Mouse (Mus musculus) right cerebral cortex, postnatal 36 days (tissue): ENCODE measurements at regions not wholly inside any gene's neighbourhood (a gene's known extent, or its start where the extent isn't known, plus 50 kb on each side); places are given as distances from the start of the nearest gene placed in this dataset.

Experiments
- DNase-seq, 2 experiments: peaks; one replicate each; pipeline ENCODE4 v3.0.0; 2022; ENCODE audit warnings: low spot score in 2 of 2, mixed read lengths in 1 of 2

DNA sequence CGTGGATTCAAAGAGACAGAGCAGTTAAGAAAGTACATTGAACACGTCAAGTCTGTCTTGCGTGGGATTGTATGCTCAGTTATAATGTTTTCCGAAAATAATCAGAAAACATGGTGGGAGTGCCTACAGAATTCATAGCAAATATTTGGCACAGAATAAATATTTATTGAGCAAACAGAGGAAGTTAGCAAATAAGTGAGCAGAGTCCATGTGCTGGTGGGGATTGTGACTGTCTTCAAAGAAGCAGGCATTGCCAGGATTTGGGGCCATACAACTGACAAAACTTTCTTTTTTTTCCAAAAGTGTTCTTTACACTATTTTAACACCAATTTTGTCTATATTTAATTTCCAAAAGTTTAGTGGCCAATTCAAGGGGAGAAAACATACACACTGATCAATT lies 1729.8 kb downstream of the AI429214 start:
- DNase-seq, result no peak

DNA sequence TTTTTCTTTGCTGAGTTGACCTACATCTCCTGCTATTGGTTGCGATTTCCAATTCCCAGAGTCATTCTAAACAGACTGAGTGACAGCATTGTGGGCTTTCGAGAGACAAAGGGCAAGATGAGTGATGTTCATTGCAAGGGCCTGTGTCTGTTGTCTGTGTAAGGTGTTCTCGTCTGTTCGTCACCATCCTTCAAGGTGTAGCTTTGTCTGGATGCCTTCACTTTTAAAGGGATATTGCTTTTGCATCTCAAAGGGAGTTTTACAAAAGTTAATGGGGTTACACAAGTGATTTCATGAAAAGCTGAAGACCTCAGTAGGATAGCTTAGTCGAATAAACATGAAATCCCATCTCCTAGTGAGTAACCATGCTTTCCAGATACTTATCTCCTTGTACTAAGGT lies 1731.9 kb downstream of the AI429214 start:
- DNase-seq, result no peak

DNA sequence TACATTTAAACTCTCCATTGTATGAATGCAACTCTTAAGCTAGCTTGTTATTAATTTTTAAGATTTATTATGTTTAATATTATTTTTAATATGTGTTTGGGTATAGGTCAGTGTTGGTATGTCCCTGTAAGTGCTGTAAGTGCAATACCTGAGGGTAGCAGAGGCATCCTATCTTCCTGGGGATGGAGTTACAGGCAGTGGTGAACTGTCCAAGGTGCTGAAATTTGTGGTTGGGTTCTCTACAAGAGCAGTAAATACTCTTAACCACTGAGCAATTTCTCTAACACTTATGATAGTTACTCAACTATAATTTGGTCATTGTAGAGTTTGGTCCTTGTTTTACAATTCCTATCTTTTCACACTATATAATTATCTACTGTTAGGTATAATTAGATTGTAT lies 1753.7 kb downstream of the AI429214 start:
- no peak for DNase-seq

DNA sequence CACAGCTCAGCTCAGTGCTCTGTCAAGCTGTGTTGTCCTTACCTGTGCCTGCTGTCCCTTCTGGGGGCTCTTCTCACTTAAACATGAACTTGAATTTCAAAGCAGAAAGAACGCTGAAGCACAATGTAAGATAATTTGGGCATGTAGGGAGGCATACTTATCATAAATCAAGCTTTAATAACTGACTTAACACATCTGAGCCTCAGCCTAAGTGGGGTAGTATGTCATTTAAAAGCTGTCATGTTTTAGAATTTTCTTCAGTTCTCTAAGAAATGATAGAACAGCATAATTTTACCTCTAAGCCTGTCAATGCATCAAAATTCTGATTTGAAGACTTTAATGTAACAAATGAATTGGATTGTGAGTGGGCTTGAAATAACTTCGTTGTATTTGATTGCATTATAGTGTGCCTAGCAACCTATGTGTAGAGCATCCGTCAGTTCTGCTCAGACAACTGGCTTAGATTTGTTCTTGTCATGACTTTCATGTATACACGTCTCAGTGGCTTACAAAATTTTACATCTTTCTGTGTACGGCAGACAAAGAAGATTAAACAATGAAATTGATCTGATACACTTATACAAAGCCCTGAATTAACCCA lies 1773.3 kb downstream of the AI429214 start:
- no peak for DNase-seq

DNA sequence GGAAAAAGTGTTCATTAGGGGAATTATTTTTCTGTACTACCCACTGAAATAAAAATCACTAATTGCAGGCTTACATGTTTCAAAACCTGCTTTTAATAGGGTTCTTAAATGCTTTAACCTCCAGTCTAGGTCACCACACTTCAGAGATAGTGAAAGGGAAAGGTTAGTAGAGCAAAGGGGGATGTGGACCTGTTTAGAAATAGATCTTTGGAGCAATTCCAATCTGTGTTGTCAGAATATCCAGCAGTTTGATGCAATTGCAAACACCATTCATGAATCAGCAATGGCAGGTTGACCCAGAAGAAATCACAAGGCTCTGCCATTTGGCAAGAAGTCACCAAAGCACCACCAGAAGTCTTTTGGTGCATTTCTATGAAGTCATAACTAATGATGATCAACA lies 1819.1 kb downstream of the AI429214 start:
- no peak for DNase-seq

DNA sequence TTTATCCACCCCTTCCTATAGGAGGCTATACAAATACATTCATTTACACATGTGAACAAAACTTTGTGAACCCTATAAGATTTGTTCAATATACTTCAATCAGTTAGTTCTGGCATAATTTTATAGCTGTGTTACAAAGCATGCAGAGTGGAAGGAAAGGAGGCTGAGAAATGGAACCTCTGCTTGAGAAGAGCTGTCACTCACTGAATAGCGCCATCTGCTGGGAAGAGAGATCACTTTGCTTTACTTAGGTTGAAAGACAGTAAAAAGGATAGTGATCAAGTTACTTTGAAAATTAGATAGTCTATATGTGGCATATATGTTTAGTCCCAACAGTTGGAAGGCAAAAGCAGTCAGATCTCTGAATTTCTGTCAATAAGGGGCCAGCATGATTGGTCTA lies 1824.8 kb downstream of the AI429214 start:
- peak in 1 of 2 experiments; percentile 1 for DNase-seq

DNA sequence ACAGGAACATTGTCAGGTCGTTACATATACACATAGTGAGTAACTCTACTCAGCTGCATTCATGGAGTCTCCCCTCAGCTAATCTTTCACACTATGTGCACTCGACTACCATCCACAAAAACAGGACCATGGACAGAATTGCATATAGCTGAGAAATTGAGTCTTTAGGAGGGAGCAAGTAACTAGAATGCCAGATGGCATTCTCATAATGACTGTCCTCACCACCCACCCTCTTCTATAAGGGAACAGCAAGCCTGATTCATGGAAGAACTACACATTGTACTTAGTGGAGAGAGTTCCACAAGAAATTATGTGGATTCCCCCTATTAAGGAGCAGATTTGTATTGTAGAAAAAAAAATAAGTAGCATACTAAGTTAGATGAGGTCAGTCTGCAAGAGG lies 1813.4 kb upstream of the Adam24 start:
- DNase-seq, result peak in 1 of 2 experiments; percentile 14

DNA sequence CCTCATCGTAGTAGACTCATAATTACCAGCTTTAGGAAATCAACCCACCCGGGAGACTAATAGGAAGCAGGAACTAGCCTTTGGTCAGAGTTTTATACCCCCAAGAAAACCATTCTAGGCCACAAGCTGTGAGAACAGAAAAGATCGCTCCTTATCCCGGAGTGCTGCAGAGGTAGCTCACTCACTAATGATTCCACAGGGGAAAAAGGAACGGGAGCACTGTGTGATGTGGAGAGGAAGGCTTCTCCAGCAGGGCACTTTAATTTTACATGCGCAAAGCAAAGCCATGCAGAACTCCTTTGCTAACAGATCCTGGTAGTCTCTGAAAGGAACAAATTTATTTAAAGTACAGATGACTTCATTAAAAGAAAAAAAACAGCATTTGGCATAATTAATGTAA lies 1807.5 kb upstream of the Adam24 start:
- no peak for DNase-seq
